Mouse (Mus musculus) macrophage (primary cell): Measurements from ENCODE around the gene Ruvbl2. TPM values are rescaled to one million over a fixed set of nuclear protein-coding genes. Genes with fewer than 3 reads are reported as not detected.

Source experiments
- H3K27ac ChIP-seq: fragments of 350-480 bp; formaldehyde crosslinking; 2 replicates; pipeline ENCODE4 v1.9.0; 2021
- H3K36me3 ChIP-seq: fragments of 350-480 bp; formaldehyde crosslinking; 2 replicates; pipeline ENCODE4 v1.9.0; 2021; ENCODE audit errors: inconsistent target
- H3K4me3 ChIP-seq: fragments of 350-480 bp; formaldehyde crosslinking; 2 replicates; pipeline ENCODE4 v1.9.0; 2021; ENCODE audit errors: inconsistent target
- H3K79me2 ChIP-seq: fragments of 350-480 bp; formaldehyde crosslinking; 2 replicates; pipeline ENCODE4 v1.9.0; 2021; ENCODE audit errors: inconsistent target
- WGBS: methylation state at CpG from one replicate; pipeline ENCODE4 v1.1.7; 2026; ENCODE audit warnings: inconsistent platforms; ENCODE audit not compliant: missing documents; 5-methylcytosine and 5-hydroxymethylcytosine counted together
- polyA plus RNA-seq: library from polyadenylated mRNA; stranded (reverse); fragments of 250-400 nt; gene quantifications from 3 replicates; pipeline ENCODE4 v1.2.4, GENCODE M21; 2018; ENCODE audit warnings: inconsistent platforms

Ruvbl2 gene
- polyA plus RNA-seq, 1 experiment from 2014 or later, result 14.9 TPM

GRCm38 (mm10) chr7:45457204-45458060, 19.5 kb upstream of the Ruvbl2 start:
- 1% methylated on average over 7 of the region's 10 CpGs for WGBS
- Histone ChIP-seq H3K36me3 (peaks cover 10% of the 10 kb centered on the region; the same call in 1 of the 2 replicates), H3K4me3 (peak overlapping the region; percentile 99), H3K27ac (peak overlapping the region; percentile 96), H3K79me2 (peaks cover 43% of the 10 kb centered on the region)

GRCm38 (mm10) chr7:45456721-45457203, 18.9 kb upstream of the Ruvbl2 start:
- Histone ChIP-seq H3K79me2 (peaks cover 36% of the 10 kb centered on the region), H3K27ac (peak overlapping the region; percentile 96), H3K4me3 (peak overlapping the region; percentile 99), H3K36me3 (peaks cover 3% of the 10 kb centered on the region; the same call in 1 of the 2 replicates)
- 42% methylated on average over 9 of the region's 9 CpGs for WGBS

- H3K36me3 ChIP-seq, result no peaks in the 10 kb centered on the region
- peak overlapping the region; percentile 99; the same call in 1 of the 2 replicates for H3K4me3 ChIP-seq
- 83% methylated on average over 13 of the region's 13 CpGs for WGBS
- peak overlapping the region; percentile 96 for H3K27ac ChIP-seq
- H3K79me2 ChIP-seq, result peaks cover 32% of the 10 kb centered on the region
Measured at GRCm38 (mm10) chr7:45455932-45456696, 18.2 kb upstream of the Ruvbl2 start.

GRCm38 (mm10) chr7:45454971-45455370, 17.1 kb upstream of the Ruvbl2 start:
- Histone ChIP-seq H3K36me3 (no peaks in the 10 kb centered on the region), H3K4me3 (no peak overlapping the region), H3K27ac (no peak overlapping the region), H3K79me2 (peaks cover 23% of the 10 kb centered on the region)
- WGBS, result 93% methylated on average over 15 of the region's 15 CpGs

GRCm38 (mm10) chr7:45451344-45451982, 13.6 kb upstream of the Ruvbl2 start:
- Histone ChIP-seq H3K27ac (no peak overlapping the region), H3K36me3 (no peaks in the 10 kb centered on the region), H3K79me2 (no peaks in the 10 kb centered on the region), H3K4me3 (no peak overlapping the region)
- 60% methylated on average over 21 of the region's 23 CpGs for WGBS

- Histone ChIP-seq H3K27ac (no peak overlapping the region), H3K79me2 (no peaks in the 10 kb centered on the region), H3K4me3 (no peak overlapping the region), H3K36me3 (no peaks in the 10 kb centered on the region)
- no CpG with 5 or more reads among the region's 1 CpGs for WGBS
Measured at GRCm38 (mm10) chr7:45449974-45450373, 12.1 kb upstream of the Ruvbl2 start.

GRCm38 (mm10) chr7:45447325-45447990, 9.6 kb upstream of the Ruvbl2 start:
- H3K36me3 ChIP-seq, result no peaks in the 10 kb centered on the region
- no peak overlapping the region for H3K27ac ChIP-seq
- H3K79me2 ChIP-seq, result no peaks in the 10 kb centered on the region
- H3K4me3 ChIP-seq, result no peak overlapping the region
- WGBS, result 68% methylated on average over 11 of the region's 11 CpGs

- H3K36me3 ChIP-seq, result no peaks in the 10 kb centered on the region
- no peak overlapping the region for H3K4me3 ChIP-seq
- no peak overlapping the region for H3K27ac ChIP-seq
- H3K79me2 ChIP-seq, result no peaks in the 10 kb centered on the region
Measured at GRCm38 (mm10) chr7:45446589-45446988, 8.7 kb upstream of the Ruvbl2 start.

- Histone ChIP-seq H3K79me2 (no peaks in the 10 kb centered on the region), H3K36me3 (no peaks in the 10 kb centered on the region), H3K27ac (no peak overlapping the region), H3K4me3 (no peak overlapping the region)
- WGBS, result 88% methylated on average over 22 of the region's 22 CpGs
Measured at GRCm38 (mm10) chr7:45443526-45444420, 5.9 kb upstream of the Ruvbl2 start.

- Histone ChIP-seq H3K36me3 (no peaks in the 10 kb centered on the region), H3K27ac (no peak overlapping the region), H3K4me3 (no peak overlapping the region), H3K79me2 (peaks cover 19% of the 10 kb centered on the region)
- WGBS, result 87% methylated on average over 6 of the region's 6 CpGs
Measured at GRCm38 (mm10) chr7:45437046-45437445, 850 bp downstream of the Ruvbl2 start.

GRCm38 (mm10) chr7:45436444-45436843, 1.5 kb downstream of the Ruvbl2 start:
- H3K27ac ChIP-seq, result no peak overlapping the region
- no peaks in the 10 kb centered on the region for H3K36me3 ChIP-seq
- WGBS, result 98% methylated on average over 5 of the region's 5 CpGs
- H3K4me3 ChIP-seq, result no peak overlapping the region
- H3K79me2 ChIP-seq, result peaks cover 25% of the 10 kb centered on the region

GRCm38 (mm10) chr7:45435038-45435437, 2.9 kb downstream of the Ruvbl2 start:
- Histone ChIP-seq H3K79me2 (peaks cover 39% of the 10 kb centered on the region), H3K36me3 (no peaks in the 10 kb centered on the region), H3K27ac (peak overlapping the region; percentile 57)

GRCm38 (mm10) chr7:45434203-45435015, 3.5 kb downstream of the Ruvbl2 start, which contains the start of gene Gys1:
TSS of gene Gys1 (plus strand) at chr7:45434844.
- H3K79me2 ChIP-seq, result peaks cover 44% of the 10 kb centered on the region
- peaks cover 1% of the 10 kb centered on the region; the same call in 1 of the 2 replicates for H3K36me3 ChIP-seq
- peak within 1 kb of the TSS; percentile 68 for H3K27ac ChIP-seq
- WGBS, result under 1% methylated on average over 42 of the region's 45 CpGs
- H3K4me3 ChIP-seq, result peak within 1 kb of the TSS; percentile 99

More at GRCm38 (mm10) chr7:45435038-45435437, 2.9 kb downstream of the Ruvbl2 start:
- H3K4me3 ChIP-seq, result peak overlapping the region; percentile 86
- 2% methylated on average over 16 of the region's 16 CpGs for WGBS
